Mouse (Mus musculus): ENCODE data around the gene Sqor. TPM values are rescaled to one million over a fixed set of nuclear protein-coding genes. Genes with fewer than 3 reads are reported as not detected.
A peak's percentile ranks its signal among the peaks of the same experiment; 100 is the strongest.

The Sqor gene
- polyA plus RNA-seq, 1 experiment from 2014 or later: 2.5 TPM

DNA sequence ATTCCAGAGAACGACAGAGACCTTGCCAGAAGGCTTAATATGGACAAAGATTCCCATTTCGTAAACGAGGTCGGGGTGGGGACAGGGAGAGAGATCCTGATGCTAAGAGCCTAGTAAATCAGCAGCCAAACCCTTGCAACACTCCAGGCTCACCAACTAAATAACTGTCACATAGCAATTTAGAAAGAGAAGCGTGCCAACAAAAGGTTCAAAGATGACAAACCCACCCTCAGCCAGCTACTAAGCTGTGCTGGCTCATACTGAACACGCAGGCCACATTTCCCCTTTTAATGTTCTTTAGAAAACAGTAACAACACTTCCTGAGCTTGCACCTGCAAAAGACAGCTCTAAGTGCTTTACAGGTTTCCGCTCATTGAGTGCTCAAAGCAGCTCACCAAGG lies 24.3 kb downstream of the Sqor start:
- Histone ChIP-seq H3K27me3 (no peaks in the 10 kb centered on the region), H3K9ac (no peak overlapping the region), H3K4me2 (no peak overlapping the region), H3K36me3 (no peaks in the 10 kb centered on the region), H3K27ac (replicated peaks) (no peak overlapping the region), H3K4me1 (replicated peaks) (no peaks in the 10 kb centered on the region), H3K4me3 (no peak overlapping the region), H3K9me3 (no peaks in the 10 kb centered on the region)
- WGBS: 79% methylated on average over 7 of the region's 7 CpGs
- no peak for ATAC-seq (ENCODE audit: low read depth)

DNA sequence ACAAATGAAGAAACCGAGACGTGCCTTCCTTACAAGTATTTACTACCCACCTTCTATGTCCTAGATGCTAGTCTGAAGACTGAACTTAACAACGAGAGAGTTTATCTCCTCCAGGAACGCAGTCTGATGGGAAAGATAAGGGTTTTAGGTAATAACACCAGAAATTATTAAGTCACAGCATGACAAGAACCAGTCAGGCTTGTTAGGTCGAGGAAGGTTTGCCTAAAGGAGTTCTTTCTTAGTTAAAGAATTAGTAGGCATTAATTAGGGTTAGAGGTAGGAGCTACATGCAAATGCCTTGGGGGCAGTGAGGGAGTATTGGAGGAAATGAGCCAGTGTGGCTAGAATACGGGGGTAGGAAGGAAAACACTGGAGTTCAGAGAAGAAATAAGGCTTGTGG lies 24.7 kb downstream of the Sqor start:
- H3K9ac ChIP-seq: no peak overlapping the region
- H3K4me1 ChIP-seq (replicated peaks): no peaks in the 10 kb centered on the region
- H3K36me3 ChIP-seq: no peaks in the 10 kb centered on the region
- H3K9me3 ChIP-seq: no peaks in the 10 kb centered on the region
- no peak for ATAC-seq (ENCODE audit: low read depth)
- no peak overlapping the region for H3K27ac ChIP-seq (replicated peaks)
- WGBS: 73% methylated on average over 6 of the region's 6 CpGs
- no peaks in the 10 kb centered on the region for H3K27me3 ChIP-seq
- no peak overlapping the region for H3K4me2 ChIP-seq
- no peak overlapping the region for H3K4me3 ChIP-seq

DNA sequence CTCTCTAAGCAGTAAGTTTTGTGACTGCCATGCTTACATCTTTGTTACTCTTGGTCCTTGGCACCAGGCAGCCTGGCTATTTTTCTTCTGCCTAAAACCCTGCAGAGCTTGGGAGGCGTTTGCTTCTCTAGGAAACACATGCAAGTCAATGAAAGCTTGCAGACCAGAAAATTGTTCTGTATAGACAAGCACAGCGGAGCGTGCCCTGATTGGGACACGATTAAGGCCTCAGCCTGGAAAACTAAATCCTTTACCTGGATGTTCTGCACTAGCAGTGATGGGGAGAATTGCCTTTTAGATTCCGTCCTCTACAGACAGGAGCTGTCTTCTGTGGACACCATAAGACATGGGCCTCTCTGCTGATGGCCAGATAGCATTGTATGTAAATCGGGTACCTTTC lies 39.4 kb downstream of the Sqor start:
- H3K27me3 ChIP-seq: no peaks in the 10 kb centered on the region
- no peaks in the 10 kb centered on the region for H3K36me3 ChIP-seq
- H3K4me1 ChIP-seq (replicated peaks): no peaks in the 10 kb centered on the region
- H3K4me2 ChIP-seq: no peak overlapping the region
- 82% methylated on average over 6 of the region's 6 CpGs for WGBS
- no peak for ATAC-seq (ENCODE audit: low read depth)
- no peak overlapping the region for H3K4me3 ChIP-seq
- no peak overlapping the region for H3K9ac ChIP-seq
- no peak overlapping the region for H3K27ac ChIP-seq (replicated peaks)
- no peaks in the 10 kb centered on the region for H3K9me3 ChIP-seq

GRCm38 (mm10) chr2:122806040-122806439 lies 41.0 kb downstream of the Sqor start:
- no peaks in the 10 kb centered on the region for H3K9me3 ChIP-seq
- H3K27me3 ChIP-seq: no peaks in the 10 kb centered on the region
- H3K27ac ChIP-seq (replicated peaks): no peak overlapping the region
- no peaks in the 10 kb centered on the region for H3K4me1 ChIP-seq (replicated peaks)
- WGBS: 89% methylated on average over 3 of the region's 3 CpGs
- H3K9ac ChIP-seq: no peak overlapping the region
- no peaks in the 10 kb centered on the region for H3K36me3 ChIP-seq
- H3K4me2 ChIP-seq: no peak overlapping the region
- no peak for ATAC-seq (ENCODE audit: low read depth)
- no peak overlapping the region for H3K4me3 ChIP-seq

- Histone ChIP-seq H3K36me3 (no peaks in the 10 kb centered on the region), H3K4me1 (replicated peaks) (no peaks in the 10 kb centered on the region), H3K27me3 (no peaks in the 10 kb centered on the region), H3K27ac (replicated peaks) (no peak overlapping the region), H3K9ac (no peak overlapping the region), H3K4me3 (no peak overlapping the region), H3K4me2 (no peak overlapping the region), H3K9me3 (no peaks in the 10 kb centered on the region)
- no peak for ATAC-seq (ENCODE audit: low read depth)
- 85% methylated on average over 4 of the region's 4 CpGs for WGBS
Measured at GRCm38 (mm10) chr2:122809027-122809426, 44.0 kb downstream of the Sqor start.

DNA sequence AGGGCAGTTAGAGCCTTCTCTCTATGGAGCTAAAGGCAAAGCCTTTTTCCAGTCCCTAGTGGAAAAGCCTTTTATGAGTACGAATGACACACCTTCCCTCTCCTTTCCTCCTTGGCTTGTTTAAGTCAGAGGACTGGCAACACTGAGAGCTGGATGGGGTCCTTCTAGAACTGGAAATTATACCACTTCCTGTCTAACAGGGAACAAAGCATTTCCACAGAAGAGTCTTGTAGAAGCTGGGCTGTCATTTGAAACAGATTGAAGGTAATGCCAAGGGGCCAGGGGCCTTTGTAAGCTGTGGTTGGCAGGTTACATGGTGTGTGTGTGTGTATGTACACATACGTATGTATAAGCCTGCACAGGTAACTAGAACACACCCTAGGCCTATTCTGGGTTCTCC lies 51.9 kb downstream of the Sqor start:
- H3K4me3 ChIP-seq: no peak overlapping the region
- H3K9me3 ChIP-seq: no peaks in the 10 kb centered on the region
- 95% methylated on average over 2 of the region's 2 CpGs for WGBS
- no peak overlapping the region for H3K9ac ChIP-seq
- H3K36me3 ChIP-seq: no peaks in the 10 kb centered on the region
- ATAC-seq (ENCODE audit: low read depth): no peak
- H3K27me3 ChIP-seq: no peaks in the 10 kb centered on the region
- no peak overlapping the region for H3K4me2 ChIP-seq
- H3K4me1 ChIP-seq (replicated peaks): no peaks in the 10 kb centered on the region
- H3K27ac ChIP-seq (replicated peaks): no peak overlapping the region

DNA sequence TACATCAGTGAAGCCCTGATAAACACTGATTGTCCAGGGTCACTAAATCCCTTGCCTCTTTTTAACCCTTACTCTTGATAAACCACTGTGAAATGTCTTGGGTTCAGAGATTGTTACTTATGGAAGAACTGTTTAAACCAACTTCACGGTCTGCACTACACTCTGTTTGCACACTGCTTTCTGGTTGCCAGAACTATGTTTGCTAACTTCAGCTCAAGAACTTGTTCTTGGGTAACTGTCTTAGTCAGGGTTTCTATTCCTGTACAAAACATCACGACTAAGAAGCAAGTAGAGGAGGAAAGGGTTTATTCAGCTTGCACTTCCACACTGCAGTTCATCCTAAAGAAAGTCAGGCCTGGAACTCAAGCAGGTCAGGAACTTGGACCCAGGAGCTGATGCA lies 56.2 kb downstream of the Sqor start:
- no peak overlapping the region for H3K4me2 ChIP-seq

GRCm38 (mm10) chr2:122825406-122826236 lies 60.6 kb downstream of the Sqor start:
- H3K27me3 ChIP-seq: no peaks in the 10 kb centered on the region
- ATAC-seq (ENCODE audit: low read depth): peak; percentile 74
- H3K4me1 ChIP-seq (replicated peaks): peaks cover 9% of the 10 kb centered on the region; the same call in 1 of the 2 replicates
- 42% methylated on average over 19 of the region's 19 CpGs for WGBS
- H3K36me3 ChIP-seq: no peaks in the 10 kb centered on the region
- H3K9me3 ChIP-seq: no peaks in the 10 kb centered on the region
- 0 out of 2 replicates have a peak overlapping the region, but pooled peaks have one; percentile 4 for H3K9ac ChIP-seq
- no peak overlapping the region for H3K4me3 ChIP-seq
- H3K27ac ChIP-seq (replicated peaks): peak overlapping the region; percentile 67
- peak overlapping the region; percentile 9; the same call in 1 of the 2 replicates for H3K4me2 ChIP-seq

More for the DNA sequence above, 56.2 kb downstream of the Sqor start:
- no peaks in the 10 kb centered on the region for H3K36me3 ChIP-seq
- whole genome bisulfite sequencing: 81% methylated on average over 2 of the region's 2 CpGs
- no peaks in the 10 kb centered on the region for H3K9me3 ChIP-seq
- H3K4me3 ChIP-seq: no peak overlapping the region
- no peaks in the 10 kb centered on the region for H3K27me3 ChIP-seq
- no peak for ATAC-seq (ENCODE audit: low read depth)
- no peak overlapping the region for H3K9ac ChIP-seq
- H3K27ac ChIP-seq (replicated peaks): no peak overlapping the region
- H3K4me1 ChIP-seq (replicated peaks): peaks cover 9% of the 10 kb centered on the region; the same call in 1 of the 2 replicates

DNA sequence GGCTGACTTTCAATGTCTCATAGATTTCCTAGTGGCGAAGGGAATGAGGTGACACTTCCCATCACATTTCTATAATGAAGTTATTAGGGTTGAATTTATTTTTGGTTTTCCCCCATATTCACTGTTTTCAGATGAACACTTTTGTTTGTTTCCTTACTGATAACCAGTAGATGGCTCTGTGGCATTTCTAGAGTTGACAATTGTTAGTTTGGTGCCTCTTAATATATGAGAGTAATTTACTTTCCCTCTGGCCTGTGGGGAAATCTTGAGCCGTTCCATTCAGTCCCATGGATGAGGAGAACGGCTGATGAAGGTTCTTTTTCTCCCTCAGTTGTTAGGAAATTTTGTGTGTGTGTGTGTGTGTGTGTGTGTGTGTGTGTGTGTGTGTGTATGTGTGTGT lies 61.3 kb downstream of the Sqor start:
- Histone ChIP-seq H3K27ac (replicated peaks) (peak overlapping the region; percentile 67; the same call in 1 of the 2 replicates), H3K9ac (no peak overlapping the region), H3K27me3 (no peaks in the 10 kb centered on the region), H3K36me3 (no peaks in the 10 kb centered on the region), H3K4me1 (replicated peaks) (peaks cover 9% of the 10 kb centered on the region; the same call in 1 of the 2 replicates), H3K4me3 (no peak overlapping the region), H3K4me2 (no peak overlapping the region), H3K9me3 (no peaks in the 10 kb centered on the region)
- ATAC-seq (ENCODE audit: low read depth): peak; percentile 75
- WGBS: 40% methylated on average over 3 of the region's 3 CpGs

DNA sequence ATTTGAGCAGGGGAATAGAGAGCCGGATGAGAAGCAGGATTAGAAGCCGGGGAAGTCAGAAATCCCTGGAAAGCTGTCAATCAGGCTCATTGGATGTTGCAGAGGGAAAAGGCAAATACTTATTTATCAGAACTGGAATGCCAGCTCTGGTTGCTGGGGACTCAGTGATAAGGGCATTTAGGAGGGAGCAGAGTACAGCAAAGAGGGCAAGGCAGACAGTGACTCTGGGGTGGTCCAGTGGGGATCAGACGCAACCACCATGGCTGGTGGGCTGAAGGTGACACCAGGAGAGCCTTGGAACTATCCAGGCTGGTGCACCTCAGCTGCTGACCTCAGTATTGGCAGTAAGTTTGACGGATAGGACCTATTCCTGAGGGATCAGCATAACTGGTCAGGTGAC lies 89.6 kb downstream of the Sqor start:
- no peak overlapping the region for H3K4me2 ChIP-seq
- H3K36me3 ChIP-seq: no peaks in the 10 kb centered on the region
- no peak overlapping the region for H3K4me3 ChIP-seq
- H3K9ac ChIP-seq: no peak overlapping the region
- H3K4me1 ChIP-seq (replicated peaks): peaks cover 8% of the 10 kb centered on the region; the same call in 1 of the 2 replicates
- no peaks in the 10 kb centered on the region for H3K9me3 ChIP-seq
- no peak for ATAC-seq (ENCODE audit: low read depth)
- H3K27ac ChIP-seq (replicated peaks): no peak overlapping the region
- 87% methylated on average over 4 of the region's 4 CpGs for WGBS
- no peaks in the 10 kb centered on the region for H3K27me3 ChIP-seq

DNA sequence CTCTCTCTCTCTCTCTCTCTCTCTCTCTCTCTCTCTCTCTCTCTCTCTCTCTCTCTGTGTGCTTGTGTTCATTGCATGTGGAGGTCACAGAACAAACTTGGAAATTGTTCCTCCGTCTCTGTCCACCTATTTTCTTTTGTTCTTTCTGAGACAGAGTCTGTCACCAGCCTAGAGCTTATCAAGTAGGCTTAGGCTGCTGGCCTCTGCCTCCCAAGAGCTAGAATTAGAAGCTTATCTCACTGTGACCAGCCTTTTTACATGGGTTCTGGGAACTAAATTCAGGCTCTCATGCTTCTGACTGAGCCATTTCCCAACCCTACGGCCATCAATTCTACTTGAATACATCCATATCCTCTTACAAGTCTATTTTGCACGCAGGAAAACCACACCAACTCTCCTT lies 90.3 kb downstream of the Sqor start:
- Histone ChIP-seq H3K27ac (replicated peaks) (no peak overlapping the region), H3K27me3 (no peaks in the 10 kb centered on the region), H3K4me2 (no peak overlapping the region), H3K9me3 (no peaks in the 10 kb centered on the region), H3K4me1 (replicated peaks) (peaks cover 8% of the 10 kb centered on the region; the same call in 1 of the 2 replicates), H3K36me3 (no peaks in the 10 kb centered on the region), H3K9ac (no peak overlapping the region), H3K4me3 (no peak overlapping the region)
- 89% methylated on average over 3 of the region's 3 CpGs for WGBS
- no peak for ATAC-seq (ENCODE audit: low read depth)
